Mouse (Mus musculus) left cerebral cortex, adult 2 months (tissue): Measurements from ENCODE around the gene Lhx4. TPM values are rescaled to one million over a fixed set of nuclear protein-coding genes. Genes with fewer than 3 reads are reported as not detected.
A peak's percentile ranks its signal among the peaks of the same experiment; 100 is the strongest.

ENCODE experiments used
- DNase-seq, 2 experiments: peaks; one replicate each; pipeline ENCODE4 v3.0.0; 2021 to 2022; ENCODE audit warnings: low spot score in 2 of 2, mixed read lengths in 1 of 2; ENCODE audit errors: extremely low spot score in 1 of 2
- H3K27ac ChIP-seq: fragments of 200-600 bp; 2 replicates; pipeline ENCODE4 v1.8.1; 2022
- H3K4me3 ChIP-seq: fragments of 200-600 bp; 2 replicates; pipeline ENCODE4 v1.8.1; 2022
- CTCF ChIP-seq: fragments of 200-600 bp; IDR thresholded peaks from 2 replicates; pipeline ENCODE4 v1.8.1; 2022; ENCODE audit warnings: antibody characterized with exemption, mild to moderate bottlenecking, moderate library complexity
- intact Hi-C: fragments of 180-260 bp; cut with DNase I; formaldehyde crosslinking; loops from one replicate; pipeline ENCODE4 v1.15.1; 2025
- total RNA-seq, 2 experiments: library from RNA; stranded (reverse); gene quantifications; 2 replicates each; pipeline ENCODE4 v1.2.3; 2021

The Lhx4 gene
- total RNA-seq, 2 experiments from 2014 or later, result not detected

DNA sequence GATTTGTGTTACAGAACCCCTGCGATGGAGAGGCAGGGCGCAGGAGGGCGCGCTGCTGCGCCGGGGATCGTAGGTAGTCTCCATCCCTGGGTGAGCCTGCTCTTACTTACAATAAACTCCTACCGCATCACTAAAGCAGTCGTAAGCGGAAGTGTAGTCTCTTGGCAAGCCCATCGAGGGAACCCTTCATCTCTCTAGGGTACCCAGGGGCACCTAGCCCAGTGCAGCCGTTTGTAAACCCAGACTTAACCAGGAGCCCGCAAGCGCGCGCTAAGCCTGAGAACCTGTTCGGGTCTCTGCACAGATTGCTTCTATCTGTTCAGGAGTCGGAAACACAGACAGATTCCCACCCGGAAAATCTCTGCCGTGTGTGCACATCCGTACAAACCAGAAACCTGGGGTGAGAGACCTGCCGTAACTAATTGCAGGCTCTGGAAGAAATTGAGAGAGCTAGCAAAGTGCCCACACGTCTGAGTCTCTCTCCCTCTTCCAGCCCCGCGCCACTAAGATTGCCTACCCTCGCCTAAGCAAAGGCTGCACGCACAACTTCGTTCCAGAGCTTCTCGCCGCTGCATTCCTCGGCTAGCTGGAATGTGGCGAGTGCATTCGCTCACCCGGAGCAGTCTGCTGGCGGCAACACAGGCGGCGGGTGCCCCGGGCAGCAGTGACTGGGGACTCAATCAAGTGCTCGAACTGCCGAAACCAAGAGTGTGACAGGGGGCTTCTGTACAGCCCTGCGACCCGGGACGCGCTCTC, 10.7 kb downstream of the Lhx4 start:
- intact Hi-C loops, result no loop called here
- no peak overlapping the region for H3K27ac ChIP-seq
- no peak for DNase-seq
- TF ChIP-seq CTCF, result no peak
- no peak overlapping the region for H3K4me3 ChIP-seq

DNA sequence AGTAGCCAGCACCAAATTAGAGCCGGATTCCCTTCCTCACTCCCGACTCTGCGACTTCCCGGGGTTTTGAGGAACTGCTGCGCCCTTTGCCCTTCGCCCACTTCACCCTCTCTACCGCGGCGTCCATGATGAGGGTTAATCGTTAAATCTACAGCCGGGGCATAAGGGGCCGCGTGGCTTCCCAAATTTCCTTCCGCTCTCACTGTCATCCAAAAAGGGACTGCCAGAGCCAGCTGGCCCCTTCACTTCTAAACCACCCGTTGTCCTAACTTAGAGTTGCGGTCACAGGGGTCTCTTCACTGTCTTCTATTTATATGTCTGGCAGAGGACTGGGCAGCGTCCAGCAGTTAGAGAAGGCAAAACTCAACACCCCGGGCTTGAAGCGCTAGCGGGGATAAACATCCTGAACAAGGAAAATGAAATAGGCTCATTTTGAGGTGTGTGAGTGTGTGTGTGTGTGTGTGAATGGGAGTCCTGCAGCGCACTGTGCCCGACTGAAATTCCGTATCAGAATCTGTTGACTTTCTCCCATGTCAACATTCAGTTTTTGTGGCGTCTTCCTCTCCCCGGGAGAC, 13.6 kb downstream of the Lhx4 start:
- no peak overlapping the region for H3K4me3 ChIP-seq

DNA sequence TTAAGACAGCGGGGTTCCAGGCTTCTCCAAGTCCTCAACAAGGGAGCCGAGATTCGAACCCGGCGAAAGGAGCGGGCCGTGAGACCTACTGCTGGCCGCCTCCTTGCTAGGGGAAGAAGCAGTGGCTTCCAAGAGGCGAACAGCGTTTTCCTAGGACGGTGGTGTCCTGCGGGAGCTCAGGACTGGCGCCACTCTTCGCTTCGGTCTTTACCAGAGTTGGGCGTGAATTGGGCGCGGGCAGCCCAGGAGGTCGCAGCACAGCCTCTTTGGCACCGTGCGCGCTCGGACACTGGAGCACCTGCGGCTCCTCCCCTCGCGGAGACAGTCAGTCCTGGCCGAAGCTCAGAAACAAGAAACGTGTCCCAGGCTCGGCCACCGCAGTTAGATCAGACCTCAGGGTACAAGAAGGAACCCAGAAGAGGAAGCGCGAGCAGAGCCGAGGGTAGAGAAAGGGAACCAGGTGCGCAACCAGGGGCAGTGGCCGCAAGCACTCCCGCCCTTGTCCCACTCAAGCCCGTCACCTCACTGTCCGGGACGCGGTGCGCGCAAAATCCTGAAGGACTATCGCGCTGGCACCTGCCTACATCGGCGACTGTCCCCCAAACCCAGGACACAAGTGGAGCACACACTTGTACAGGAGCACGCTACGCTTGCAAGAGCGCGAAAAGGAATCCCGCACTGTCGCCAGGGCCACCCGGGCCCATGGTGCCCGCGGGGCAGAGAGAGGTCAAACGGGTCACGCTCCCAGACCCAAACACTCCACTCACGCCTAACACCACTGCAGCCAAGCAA, 14.3 kb downstream of the Lhx4 start:
- no peak overlapping the region for H3K4me3 ChIP-seq
- DNase-seq, result no peak
- no peak overlapping the region for H3K27ac ChIP-seq
- no peak for TF ChIP-seq CTCF
- intact Hi-C loops, result no loop called here

More for the DNA sequence above, 13.6 kb downstream of the Lhx4 start:
- intact Hi-C loops, result no loop called here
- TF ChIP-seq CTCF, result no peak
- no peak overlapping the region for H3K27ac ChIP-seq
- no peak for DNase-seq

DNA sequence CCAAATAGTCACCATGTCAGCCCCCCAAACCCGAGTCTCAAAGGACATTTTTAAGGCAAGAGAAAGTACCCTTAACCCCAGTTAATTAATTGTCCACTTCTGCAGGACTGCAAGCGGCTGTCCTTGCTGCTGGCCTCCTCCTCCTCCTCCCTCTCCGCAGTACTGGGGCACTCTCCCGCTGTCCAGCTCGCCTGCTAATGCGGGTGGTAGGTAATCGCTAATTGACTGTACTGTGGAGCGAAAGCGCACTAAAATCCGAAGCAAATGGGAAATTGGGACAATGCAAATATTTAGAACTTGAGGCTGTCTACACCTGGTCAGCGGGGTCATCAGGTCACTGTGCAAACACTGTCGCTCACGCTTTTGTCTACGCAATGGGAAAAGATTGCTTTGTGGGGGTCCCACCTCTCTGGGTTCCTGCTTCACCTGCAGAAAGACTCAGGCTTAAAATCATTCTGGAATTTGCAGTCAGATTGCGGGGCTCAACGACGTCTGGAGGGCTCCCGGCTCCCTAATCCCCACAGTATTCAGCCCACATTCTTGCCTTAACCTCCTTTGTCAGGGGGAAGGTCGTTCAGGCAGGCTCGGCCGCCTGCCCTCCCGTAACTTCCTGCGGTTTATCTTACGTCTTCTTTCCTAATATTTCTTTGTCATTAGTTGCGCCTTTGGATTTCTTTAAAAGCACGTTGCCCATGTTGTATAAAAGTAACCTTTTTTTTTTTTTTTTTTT, 15.2 kb downstream of the Lhx4 start:
- DNase-seq, result no peak
- intact Hi-C loops, result no loop called here
- H3K4me3 ChIP-seq, result no peak overlapping the region
- H3K27ac ChIP-seq, result no peak overlapping the region
- no peak for TF ChIP-seq CTCF

DNA sequence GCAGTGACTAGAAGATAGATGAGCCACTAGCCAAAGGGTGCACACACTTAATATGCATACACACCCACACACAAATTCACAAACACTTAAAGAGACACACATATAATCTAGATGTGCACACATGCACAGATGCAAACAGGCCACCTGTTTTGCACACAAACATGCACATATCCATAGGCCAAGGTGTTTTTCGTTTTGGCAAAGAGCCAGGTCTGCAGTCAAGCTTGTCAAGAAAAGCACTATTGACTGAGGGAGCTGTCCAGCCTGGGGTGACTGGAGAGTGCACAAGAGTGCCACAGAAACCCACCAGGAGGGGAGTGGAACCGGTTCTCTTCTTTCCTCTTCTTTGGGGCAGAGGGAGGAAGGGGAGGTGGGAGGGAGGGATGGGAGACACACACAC, 20.3 kb downstream of the Lhx4 start:
- DNase-seq, result no peak
- Histone ChIP-seq H3K27ac (no peak overlapping the region), H3K4me3 (no peak overlapping the region)
- intact Hi-C loops, result no loop called here
- no peak for TF ChIP-seq CTCF

DNA sequence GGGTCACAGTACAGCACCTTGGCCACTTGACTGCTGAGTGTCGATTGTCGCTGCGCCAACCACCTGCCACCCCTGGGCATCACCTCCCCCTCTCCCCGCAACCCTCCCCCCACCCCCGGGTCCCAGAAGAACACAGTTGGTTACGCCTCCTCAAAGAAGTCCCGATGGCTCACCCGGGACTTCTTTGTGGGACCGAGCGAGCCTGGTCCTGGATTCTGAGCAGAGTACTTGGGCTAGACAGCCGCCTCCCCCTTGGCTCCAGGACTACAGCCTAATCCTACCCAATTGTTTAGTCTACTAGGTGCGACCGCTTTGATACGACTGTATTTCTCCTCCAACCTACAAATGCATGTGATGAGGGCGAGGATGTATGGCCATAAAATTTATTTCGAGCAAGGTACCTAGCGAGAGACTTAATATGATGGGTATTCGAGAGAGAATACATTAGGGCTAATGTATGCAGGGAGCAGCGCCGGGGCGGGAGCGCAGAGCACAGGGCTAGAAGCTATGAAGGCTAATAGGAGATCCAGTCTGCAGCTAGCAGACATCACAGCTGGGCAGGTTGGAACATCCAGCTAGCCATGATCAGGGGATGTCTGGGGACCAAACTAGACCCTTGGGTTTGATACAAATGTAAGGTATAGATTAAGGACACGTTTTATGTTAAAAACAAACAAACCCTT, 22.2 kb downstream of the Lhx4 start:
- TF ChIP-seq CTCF, result no peak
- no peak for DNase-seq
- no peak overlapping the region for H3K27ac ChIP-seq
- no peak overlapping the region for H3K4me3 ChIP-seq
- intact Hi-C loops, result no loop called here

DNA sequence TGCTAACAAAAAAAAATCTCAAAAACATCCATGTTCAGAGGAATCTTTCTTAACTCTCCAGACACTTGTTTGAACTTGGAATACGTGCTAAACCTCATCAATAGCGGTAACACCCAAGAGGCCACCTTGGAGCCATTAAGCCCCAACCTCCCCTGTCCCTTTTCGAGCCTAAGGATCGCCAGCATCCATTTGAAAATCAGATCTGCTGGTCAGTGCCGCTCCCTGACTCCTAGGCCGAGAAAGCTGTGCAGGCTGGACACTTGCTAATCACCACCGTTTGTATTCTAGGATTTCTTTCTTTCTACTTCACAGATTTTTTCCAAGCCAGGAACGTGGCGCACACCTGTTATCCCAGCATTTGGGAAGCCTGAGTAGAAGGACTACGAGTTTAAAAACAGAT, 23.7 kb downstream of the Lhx4 start:
- no peak overlapping the region for H3K4me3 ChIP-seq

DNA sequence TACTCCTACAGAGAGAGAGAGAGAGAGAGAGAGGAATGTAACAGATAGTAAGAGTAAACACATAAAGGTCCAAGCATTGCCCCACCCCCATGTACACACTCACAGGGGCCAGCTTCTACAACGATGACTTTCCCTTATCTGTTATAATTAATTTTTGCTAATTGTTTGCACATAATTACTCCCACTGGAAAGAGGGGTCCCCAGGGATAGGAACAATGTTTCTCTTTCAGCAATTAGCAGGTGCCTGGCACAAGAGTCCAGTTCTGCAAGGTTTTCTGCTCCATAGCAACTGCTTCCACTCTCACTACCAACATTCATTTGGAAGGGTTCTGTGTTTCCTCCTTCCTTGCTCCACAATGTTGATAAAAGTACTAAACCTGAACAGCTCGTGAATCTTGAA, 25.6 kb downstream of the Lhx4 start:
- Histone ChIP-seq H3K27ac (no peak overlapping the region), H3K4me3 (no peak overlapping the region)
- intact Hi-C loops, result no loop called here
- no peak for DNase-seq
- TF ChIP-seq CTCF, result no peak

More for the DNA sequence above, 23.7 kb downstream of the Lhx4 start:
- TF ChIP-seq CTCF, result no peak
- no peak overlapping the region for H3K27ac ChIP-seq
- intact Hi-C loops, result no loop called here
- DNase-seq, result no peak

DNA sequence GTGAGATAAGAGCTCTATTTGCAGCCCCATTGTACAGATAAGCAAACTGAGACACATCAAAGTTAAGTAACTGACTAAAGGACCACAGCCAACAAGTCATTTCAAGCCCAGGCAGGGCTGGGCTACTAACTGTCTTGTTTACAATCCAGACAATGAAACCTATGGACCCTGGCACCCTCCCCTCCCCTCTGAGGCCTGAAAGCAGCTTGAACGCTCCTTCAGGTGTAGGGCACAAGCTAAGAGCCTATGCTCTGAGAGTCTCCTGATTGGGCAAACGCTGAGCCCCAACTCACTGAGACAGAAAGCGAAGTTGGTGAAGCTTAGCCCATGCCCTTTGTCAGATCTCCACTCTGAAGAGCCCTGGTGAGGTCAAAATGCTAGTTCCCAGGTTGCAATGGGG, 27.2 kb downstream of the Lhx4 start:
- DNase-seq, result no peak
- intact Hi-C loops, result no loop called here
- no peak for TF ChIP-seq CTCF
- Histone ChIP-seq H3K27ac (no peak overlapping the region), H3K4me3 (no peak overlapping the region)

DNA sequence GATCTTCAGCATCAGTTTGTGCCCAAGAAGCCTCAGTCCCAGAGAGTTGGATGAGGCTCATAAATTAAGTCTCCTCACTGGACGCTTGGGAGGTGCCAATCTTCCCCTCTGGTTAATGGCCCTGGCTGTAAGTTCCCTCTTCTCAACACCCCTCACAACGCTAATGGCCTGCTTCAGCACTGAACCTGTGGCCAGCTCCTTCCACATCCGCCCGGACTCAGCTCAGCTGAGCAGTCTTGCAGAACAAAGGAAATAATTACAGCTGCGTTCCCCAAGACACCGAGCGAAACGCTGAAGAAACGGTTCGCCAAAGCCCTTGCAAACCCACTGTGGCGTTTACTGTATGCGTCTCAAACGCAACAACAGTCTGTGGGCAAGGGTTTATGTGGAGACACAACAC, 29.3 kb downstream of the Lhx4 start:
- no peak for TF ChIP-seq CTCF
- H3K27ac ChIP-seq, result no peak overlapping the region
- intact Hi-C loops, result no loop called here
- no peak overlapping the region for H3K4me3 ChIP-seq
- no peak for DNase-seq

DNA sequence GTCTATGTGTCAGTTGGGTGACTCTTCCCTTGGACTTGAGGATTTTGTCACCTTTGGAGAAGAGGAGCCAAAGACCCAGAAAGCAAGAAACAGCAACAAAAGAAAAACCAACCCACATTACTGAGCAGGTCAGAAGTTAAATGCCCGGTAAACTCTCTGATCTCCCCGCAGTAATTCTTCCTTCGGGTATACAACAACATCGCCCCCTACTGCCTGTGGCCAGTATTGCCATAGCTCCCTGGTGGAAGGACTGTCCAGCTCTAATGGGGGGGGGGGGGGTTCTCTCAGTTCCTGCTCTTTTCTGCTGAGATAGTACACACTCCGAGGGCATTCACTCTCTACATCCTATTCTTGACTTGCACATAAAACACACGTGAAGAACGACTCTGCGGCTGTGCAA, 30.0 kb downstream of the Lhx4 start:
- no peak overlapping the region for H3K27ac ChIP-seq
- TF ChIP-seq CTCF, result peak; percentile 65
- DNase-seq, result peak; percentile 35 to 68
- no peak overlapping the region for H3K4me3 ChIP-seq
- intact Hi-C loops, result loop anchor here (1.0 kb wide), 1 partner anchor 146 kb away; no protein-coding TSS in a partner anchor
